Mouse (Mus musculus) heart, embryonic 10.5 days (tissue): ENCODE data around the gene Dcpp3. TPM values are rescaled to one million over a fixed set of nuclear protein-coding genes. Genes with fewer than 3 reads are reported as not detected.
"Not testable (repeated sequence)": the region's sequence is repeated elsewhere in the genome, so short reads cannot be mapped to it uniquely, and the experiment has no call there.

Source experiments
- DNase-seq: peaks from one replicate; pipeline ENCODE4 v3.0.0-alpha.2; 2017; ENCODE audit warnings: low spot score
- H3K27ac ChIP-seq: fragments of 300-500 bp; sonication (generic); 2 replicates; pipeline ENCODE4 v1.5.1; 2016; ENCODE audit warnings: mild to moderate bottlenecking
- H3K27me3 ChIP-seq: fragments of 300-500 bp; sonication (generic); 2 replicates; pipeline ENCODE4 v1.6.1; 2016; ENCODE audit warnings: mild to moderate bottlenecking; ENCODE audit not compliant: poor library complexity, insufficient read depth, severe bottlenecking
- H3K36me3 ChIP-seq: fragments of 300-500 bp; sonication (generic); 2 replicates; pipeline ENCODE4 v1.6.1; 2016; ENCODE audit warnings: mild to moderate bottlenecking, moderate library complexity
- H3K4me1 ChIP-seq: fragments of 300-500 bp; sonication (generic); 2 replicates; pipeline ENCODE4 v1.6.1; 2016; ENCODE audit warnings: mild to moderate bottlenecking
- H3K4me3 ChIP-seq: fragments of 300-500 bp; sonication (generic); 2 replicates; pipeline ENCODE4 v1.5.1; 2016; ENCODE audit warnings: mild to moderate bottlenecking, moderate library complexity
- H3K9me3 ChIP-seq: fragments of 300-500 bp; sonication (generic); 2 replicates; pipeline ENCODE4 v1.6.1; 2016; ENCODE audit warnings: mild to moderate bottlenecking, moderate library complexity
- WGBS: fragments of 180-500 bp; shearing (Covaris S2); methylation state at CpG from one replicate; pipeline ENCODE4 v1.1.7; 2016; 5-methylcytosine and 5-hydroxymethylcytosine counted together
- polyA plus RNA-seq: library from polyadenylated mRNA; unstranded; fragments of >200 nt; fragmentation: Nextera tagmentation; extraction: Ambion mirVana; gene quantifications from 2 replicates; pipeline ENCODE4 v1.2.1, GENCODE M21; 2016

Gene Dcpp3
- not detected in 2 replicates for polyA plus RNA-seq

DNA sequence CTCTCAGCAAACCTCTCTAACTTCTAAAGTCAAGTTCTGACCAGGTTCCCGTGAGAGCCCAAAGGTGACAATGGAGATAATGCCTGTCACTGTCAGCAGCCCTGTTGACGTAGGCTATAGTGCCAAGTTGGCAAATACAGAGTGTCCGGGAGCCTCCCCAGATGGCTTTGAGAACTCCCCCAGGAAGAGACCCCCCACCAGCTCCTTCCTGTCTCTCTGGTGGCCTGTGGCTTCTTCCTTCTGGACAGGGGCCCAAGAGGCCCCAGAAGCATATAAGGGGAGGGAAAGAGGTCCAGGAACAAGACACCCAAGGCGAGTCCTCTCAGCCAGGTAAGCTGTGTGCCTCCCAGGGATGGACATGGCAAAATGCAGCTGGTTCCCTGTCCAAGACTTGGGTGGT is at the start of gene Dcpp3:
Dcpp3 (plus strand) TSS at position 301 of the 400 bp plus-strand sequence.
- H3K4me3 ChIP-seq, H3K27me3 ChIP-seq, H3K4me1 ChIP-seq, DNase-seq, H3K36me3 ChIP-seq, H3K27ac ChIP-seq, H3K9me3 ChIP-seq: not testable (repeated sequence)
- 60% methylated on average over 4 of the region's 4 CpGs for WGBS

DNA sequence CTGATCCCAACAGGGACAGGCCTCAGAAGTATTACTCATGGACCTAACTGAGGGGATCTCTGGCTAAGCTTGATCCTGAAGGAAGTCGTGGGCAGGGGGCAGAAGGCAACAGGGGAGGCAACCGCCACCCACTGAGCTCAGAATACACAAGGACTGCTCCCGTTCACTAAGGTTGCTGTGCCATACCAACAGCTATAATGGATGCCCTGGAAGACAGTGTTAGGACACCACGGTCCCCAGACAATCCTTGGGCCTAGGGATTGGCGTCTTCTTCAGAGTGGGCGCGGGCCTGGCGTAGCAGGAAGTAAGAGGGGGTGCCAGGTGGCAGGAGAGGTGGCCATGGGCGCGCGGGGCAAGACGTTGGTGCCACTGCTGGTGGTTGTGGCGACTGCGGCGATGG is 49.5 kb upstream of the Dcpp3 start, which contains the start of gene Prss21:
Prss21 (plus strand) TSS at position 301 of the 400 bp plus-strand sequence.
- 78% methylated on average over 15 of the region's 15 CpGs for WGBS

DNA sequence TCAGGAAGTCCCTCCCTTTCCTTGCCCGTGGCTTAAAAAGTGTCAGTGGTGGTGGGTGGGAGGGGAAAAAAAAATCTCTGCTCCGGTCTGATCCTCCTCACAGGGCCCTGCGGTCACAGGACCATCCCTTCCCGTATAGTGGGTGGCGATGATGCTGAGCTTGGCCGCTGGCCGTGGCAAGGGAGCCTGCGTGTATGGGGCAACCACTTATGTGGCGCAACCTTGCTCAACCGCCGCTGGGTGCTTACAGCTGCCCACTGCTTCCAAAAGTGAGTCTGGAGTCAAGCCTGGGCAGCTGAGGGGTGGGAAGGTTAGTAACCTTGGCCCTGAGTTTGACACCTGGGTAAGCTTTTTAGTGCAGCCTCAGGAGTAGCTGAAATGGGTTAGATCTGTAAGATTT is 48.7 kb upstream of the Dcpp3 start:
- 0 out of 2 replicates have a peak, but pooled peaks cover 3% of the 10 kb centered on the region for H3K27me3 ChIP-seq
- H3K4me3 ChIP-seq = no peak overlapping the region
- WGBS = 82% methylated on average over 11 of the region's 11 CpGs
- H3K9me3 ChIP-seq = no peaks in the 10 kb centered on the region; the same call in 1 of the 2 replicates
- no peak for DNase-seq
- H3K4me1 ChIP-seq = peaks cover 6% of the 10 kb centered on the region; the same call in 1 of the 2 replicates
- H3K27ac ChIP-seq = no peak overlapping the region
- no peaks in the 10 kb centered on the region for H3K36me3 ChIP-seq

More for the DNA sequence above, 49.5 kb upstream of the Dcpp3 start, which contains the start of gene Prss21:
- H3K4me3 ChIP-seq = no peak within 1 kb of the TSS
- H3K9me3 ChIP-seq = no peaks in the 10 kb centered on the region; the same call in 1 of the 2 replicates
- H3K4me1 ChIP-seq = peaks cover 6% of the 10 kb centered on the region; the same call in 1 of the 2 replicates
- H3K27ac ChIP-seq = no peak within 1 kb of the TSS
- DNase-seq = no peak
- H3K36me3 ChIP-seq = no peaks in the 10 kb centered on the region
- 0 out of 2 replicates have a peak, but pooled peaks cover 3% of the 10 kb centered on the region for H3K27me3 ChIP-seq

DNA sequence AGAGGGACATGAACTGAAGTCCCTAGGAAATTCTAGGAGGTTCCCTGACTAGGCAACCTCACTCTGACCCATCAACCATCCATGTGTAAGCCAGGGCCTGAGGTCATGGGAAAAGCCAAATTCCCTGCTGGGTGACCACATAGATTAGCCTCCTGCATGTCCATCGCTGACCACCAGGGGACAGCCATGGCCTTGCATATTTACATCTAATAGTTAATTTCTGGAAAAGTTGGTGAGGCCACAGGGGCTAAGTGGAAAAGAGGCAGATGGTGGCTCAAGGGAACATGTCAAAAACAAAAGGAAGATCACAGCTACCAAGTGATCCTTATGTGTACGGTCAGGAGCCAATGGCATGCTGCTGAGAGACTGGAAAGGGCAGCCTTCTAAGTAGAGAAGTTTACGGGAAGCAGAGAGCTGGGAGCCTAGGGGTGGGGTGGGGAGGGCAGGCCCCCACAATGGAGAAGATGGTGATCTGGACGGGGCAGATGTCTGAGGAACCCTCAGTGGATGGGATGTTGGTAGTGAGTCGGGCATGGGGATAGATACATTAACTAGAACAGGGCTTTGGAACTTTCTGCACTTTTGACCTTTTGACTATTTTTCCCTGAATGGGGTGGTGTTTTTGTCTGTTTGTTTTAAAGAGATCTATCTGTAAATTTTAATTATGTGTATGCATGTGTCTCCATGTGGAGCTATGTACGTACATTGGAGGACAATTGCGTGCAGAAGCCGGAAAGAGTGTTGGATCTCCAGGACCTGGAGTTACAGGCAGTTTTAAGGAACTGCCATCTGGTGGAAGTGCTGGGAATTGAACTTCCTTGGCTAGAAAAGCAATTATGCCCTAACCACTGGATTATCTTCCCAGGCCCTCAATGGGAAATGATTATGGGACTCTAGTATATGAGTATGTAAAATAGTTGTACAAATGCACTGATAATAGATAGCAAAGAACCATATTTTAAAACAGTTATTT is 43.1 kb upstream of the Dcpp3 start:
- H3K9me3 ChIP-seq = no peaks in the 10 kb centered on the region
- H3K4me1 ChIP-seq = peaks cover 10% of the 10 kb centered on the region
- 43% methylated on average over 8 of the region's 8 CpGs for WGBS
- H3K27ac ChIP-seq = no peak overlapping the region
- H3K36me3 ChIP-seq = no peaks in the 10 kb centered on the region
- no peak for DNase-seq
- peaks cover 4% of the 10 kb centered on the region; the same call in 1 of the 2 replicates for H3K27me3 ChIP-seq
- H3K4me3 ChIP-seq = no peak overlapping the region

- Histone ChIP-seq H3K36me3 (no peaks in the 10 kb centered on the region), H3K4me1 (peaks cover 4% of the 10 kb centered on the region), H3K4me3 (no peak overlapping the region), H3K27me3 (peaks cover 4% of the 10 kb centered on the region; the same call in 1 of the 2 replicates), H3K27ac (no peak overlapping the region), H3K9me3 (no peaks in the 10 kb centered on the region)
- DNase-seq = no peak
- whole genome bisulfite sequencing = 59% methylated on average over 3 of the region's 3 CpGs
Measured at GRCm38 (mm10) chr17:23876741-23877140, 40.5 kb upstream of the Dcpp3 start.

DNA sequence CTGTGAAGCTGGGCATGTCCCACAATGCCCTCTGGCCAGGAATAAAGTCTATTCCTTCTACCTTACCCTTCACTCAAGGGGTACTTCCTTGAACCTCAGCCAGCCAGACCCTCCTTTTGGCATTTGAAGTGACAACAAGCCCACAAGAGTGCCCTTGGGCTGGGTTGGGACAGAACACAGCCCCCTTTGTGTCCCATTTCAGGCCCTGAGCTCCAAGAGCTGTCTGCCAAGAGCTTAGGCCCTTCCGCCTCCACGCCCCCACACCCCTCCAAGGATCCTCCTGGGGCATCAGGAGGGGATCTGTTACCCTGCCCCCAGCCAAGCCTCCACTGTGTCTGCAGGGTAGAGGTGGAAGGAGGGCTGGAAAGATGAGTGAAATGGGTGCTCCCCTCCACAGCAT is 40.1 kb upstream of the Dcpp3 start:
- peaks cover 4% of the 10 kb centered on the region; the same call in 1 of the 2 replicates for H3K27me3 ChIP-seq
- H3K9me3 ChIP-seq = no peaks in the 10 kb centered on the region
- DNase-seq = no peak
- no peak overlapping the region for H3K27ac ChIP-seq
- no peak overlapping the region for H3K4me3 ChIP-seq
- no peaks in the 10 kb centered on the region for H3K36me3 ChIP-seq
- H3K4me1 ChIP-seq = peaks cover 4% of the 10 kb centered on the region
- WGBS = 82% methylated on average over 2 of the region's 2 CpGs

GRCm38 (mm10) chr17:23880576-23880975 is 36.7 kb upstream of the Dcpp3 start, which contains the start of the genes Dcpp1 and Dcpp2:
TSS of gene Dcpp1 (plus strand) at chr17:23880876.
TSS of gene Dcpp2 (plus strand) at chr17:23880880.
- H3K4me1 ChIP-seq, H3K36me3 ChIP-seq, H3K27me3 ChIP-seq, H3K9me3 ChIP-seq, DNase-seq, H3K27ac ChIP-seq, H3K4me3 ChIP-seq: not testable (repeated sequence)
- WGBS = 44% methylated on average over 4 of the region's 4 CpGs

DNA sequence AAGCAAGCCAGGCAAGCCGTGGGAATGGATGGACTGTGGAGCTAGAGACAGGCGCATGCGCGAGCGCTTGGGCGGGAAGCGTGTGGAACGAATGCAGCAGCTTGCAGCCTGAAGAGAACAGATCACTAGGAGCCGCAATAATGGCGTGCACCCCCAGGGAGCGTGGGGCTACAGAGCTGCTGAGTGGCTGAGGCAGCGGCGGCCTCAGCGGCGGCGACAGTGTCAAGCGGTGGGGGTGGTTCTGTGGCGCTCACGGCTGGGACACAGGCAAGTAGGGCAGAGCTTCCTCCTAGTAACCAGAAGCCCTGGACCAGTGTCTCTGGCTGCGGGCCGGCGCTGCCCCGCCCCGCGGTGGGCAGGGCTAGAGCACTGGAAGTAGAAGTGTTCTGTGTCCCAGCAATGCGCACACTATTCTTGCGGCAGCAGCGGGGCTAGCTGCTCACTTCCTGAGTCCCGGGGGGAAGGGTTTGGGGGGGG is 7.3 kb downstream of the Dcpp3 start:
- peak; percentile 96 for DNase-seq
- WGBS = under 1% methylated on average over 29 of the region's 29 CpGs
- Histone ChIP-seq H3K27me3 (peaks cover 4% of the 10 kb centered on the region; the same call in 1 of the 2 replicates), H3K9me3 (no peaks in the 10 kb centered on the region), H3K36me3 (no peaks in the 10 kb centered on the region), H3K4me1 (peaks cover 10% of the 10 kb centered on the region), H3K27ac (peak overlapping the region; percentile 95), H3K4me3 (peak overlapping the region; percentile 70)

- 0% methylated on average over 14 of the region's 14 CpGs for WGBS
- Histone ChIP-seq H3K27ac (peak overlapping the region; percentile 95), H3K36me3 (no peaks in the 10 kb centered on the region), H3K4me1 (peaks cover 10% of the 10 kb centered on the region), H3K4me3 (peak overlapping the region; percentile 70), H3K27me3 (peaks cover 4% of the 10 kb centered on the region; the same call in 1 of the 2 replicates), H3K9me3 (no peaks in the 10 kb centered on the region)
- DNase-seq = peak; percentile 86
Measured at GRCm38 (mm10) chr17:23925090-23925493, 7.8 kb downstream of the Dcpp3 start.

GRCm38 (mm10) chr17:23931157-23931556 is 13.9 kb downstream of the Dcpp3 start:
- Histone ChIP-seq H3K27ac (no peak overlapping the region), H3K9me3 (no peaks in the 10 kb centered on the region), H3K4me1 (no peaks in the 10 kb centered on the region), H3K4me3 (no peak overlapping the region), H3K27me3 (peaks cover 4% of the 10 kb centered on the region; the same call in 1 of the 2 replicates), H3K36me3 (no peaks in the 10 kb centered on the region)
- WGBS = 61% methylated on average over 5 of the region's 5 CpGs
- no peak for DNase-seq

GRCm38 (mm10) chr17:23941372-23941771 is 24.1 kb downstream of the Dcpp3 start, which contains the start of gene Sbp:
TSS of gene Sbp (plus strand) at chr17:23941672.
- Histone ChIP-seq H3K27me3 (no peaks in the 10 kb centered on the region), H3K27ac (no peak within 1 kb of the TSS), H3K36me3 (no peaks in the 10 kb centered on the region), H3K4me1 (no peaks in the 10 kb centered on the region), H3K4me3 (no peak within 1 kb of the TSS), H3K9me3 (no peaks in the 10 kb centered on the region)
- DNase-seq = no peak

DNA sequence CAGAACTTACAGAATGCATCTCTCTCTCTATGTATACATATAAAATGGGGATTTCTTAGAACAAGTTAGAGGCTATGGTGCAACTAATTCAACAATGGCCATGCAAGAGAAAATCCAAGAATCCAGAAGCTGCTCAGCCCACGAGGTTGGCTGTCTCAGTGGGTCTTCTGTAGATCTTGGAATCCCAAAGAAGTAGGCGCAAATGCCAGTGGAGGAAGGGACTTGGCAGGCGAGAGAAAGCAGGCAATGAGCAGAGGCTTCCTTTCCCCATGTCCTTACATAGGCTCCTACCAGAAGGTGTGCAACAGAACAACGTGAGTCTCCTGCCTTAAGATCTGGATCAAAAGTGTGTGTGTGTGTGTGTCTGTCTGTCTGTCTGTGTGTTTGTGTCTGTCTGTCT is 30.2 kb downstream of the Dcpp3 start:
- 71% methylated on average over 4 of the region's 4 CpGs for WGBS

GRCm38 (mm10) chr17:23949068-23949467 is 31.8 kb downstream of the Dcpp3 start:
- H3K4me3 ChIP-seq = no peak overlapping the region
- H3K27ac ChIP-seq = no peak overlapping the region
- H3K27me3 ChIP-seq = no peaks in the 10 kb centered on the region
- no peaks in the 10 kb centered on the region for H3K36me3 ChIP-seq
- no peak for DNase-seq
- H3K4me1 ChIP-seq = no peaks in the 10 kb centered on the region
- no peaks in the 10 kb centered on the region for H3K9me3 ChIP-seq
- 67% methylated on average over 2 of the region's 2 CpGs for WGBS

More for the DNA sequence above, 30.2 kb downstream of the Dcpp3 start:
- H3K27ac ChIP-seq, H3K4me3 ChIP-seq, H3K36me3 ChIP-seq, H3K27me3 ChIP-seq, H3K4me1 ChIP-seq, DNase-seq, H3K9me3 ChIP-seq: not testable (repeated sequence)
